Mouse (Mus musculus): ENCODE measurements at regions not wholly inside any gene's neighbourhood (a gene's known extent, or its start where the extent isn't known, plus 50 kb on each side); places are given as distances from the start of the nearest gene placed in this dataset.

DNA sequence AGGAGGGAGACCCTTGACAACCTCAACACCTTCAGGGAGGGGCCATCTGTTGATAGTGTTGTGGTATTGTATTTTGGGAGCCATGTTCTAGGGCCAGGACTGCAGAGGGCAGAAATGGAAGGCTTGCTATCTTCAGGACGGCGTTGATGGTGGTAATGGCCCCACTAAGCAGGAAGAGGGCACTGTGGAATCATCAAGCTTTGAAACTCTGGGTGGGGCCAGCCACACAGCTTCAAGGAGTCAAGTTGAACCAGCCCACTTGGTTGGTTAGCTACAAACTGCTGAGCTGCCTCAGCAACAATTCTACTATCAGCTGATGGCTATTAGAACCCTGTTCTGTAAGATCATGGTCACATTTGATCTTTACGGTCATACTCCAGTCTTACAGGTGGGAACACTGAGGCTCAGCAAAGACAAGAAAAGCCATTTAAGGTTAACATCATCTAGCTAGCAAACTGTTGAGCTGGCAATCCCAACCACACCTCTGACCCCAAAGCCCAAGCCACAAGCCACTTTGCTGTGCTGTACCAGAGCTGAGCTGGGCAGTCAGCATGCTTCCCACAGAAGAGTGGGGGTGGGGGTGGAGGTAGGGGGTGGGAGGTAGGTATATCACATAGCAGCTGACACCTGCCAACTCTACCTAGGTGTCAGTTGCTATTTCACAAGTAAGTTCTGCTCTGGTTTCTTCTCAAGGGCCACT lies 203.9 kb downstream of the Uaca start:
- DNase-seq, result no peak

DNA sequence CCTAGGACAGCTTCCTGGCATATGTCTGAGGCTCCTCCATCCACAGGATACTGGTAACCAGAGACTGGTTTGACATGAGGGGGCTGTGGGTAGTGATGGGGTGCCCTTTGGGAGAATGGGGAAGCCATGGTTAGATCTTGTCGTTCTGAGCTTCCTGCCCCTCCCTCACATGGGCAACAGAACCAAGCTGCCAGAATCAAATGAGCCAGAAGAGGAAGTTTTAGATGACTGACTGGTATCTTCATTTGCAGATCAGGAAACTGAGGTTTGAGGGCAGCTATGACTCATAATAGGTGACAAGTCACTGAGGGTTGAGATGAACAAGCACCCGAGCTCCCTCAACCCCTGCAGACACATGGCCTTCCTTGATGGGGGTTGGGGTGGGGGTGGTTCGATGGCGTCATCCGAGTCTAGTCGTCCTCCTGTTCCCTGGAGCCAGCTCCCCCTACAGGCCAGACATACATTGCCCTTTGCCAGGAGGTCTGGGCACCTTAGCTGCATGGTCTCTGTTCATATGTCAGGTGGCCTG lies 204.7 kb downstream of the Uaca start:
- DNase-seq, result peak; percentile 56

DNA sequence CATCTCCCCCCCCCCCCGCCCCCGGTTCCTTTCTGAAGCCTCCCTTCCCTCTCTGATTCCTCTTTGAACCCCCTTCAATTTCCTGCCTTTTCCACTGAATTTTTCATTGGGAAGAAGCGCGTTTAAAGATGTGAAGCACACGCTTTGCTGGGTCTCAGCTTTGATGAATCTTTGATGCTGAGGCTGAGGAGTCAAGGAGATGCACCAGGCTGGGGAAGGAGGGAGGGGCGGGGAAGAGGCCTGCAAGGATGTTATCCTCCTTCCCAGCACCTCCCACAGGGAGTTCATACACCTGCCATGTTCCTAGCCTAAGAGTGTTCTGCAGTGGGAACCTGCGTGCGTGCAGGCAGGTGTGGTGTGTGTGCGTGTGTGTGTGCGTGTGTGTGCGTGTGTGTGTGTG lies 205.9 kb downstream of the Uaca start:
- no peak for DNase-seq

DNA sequence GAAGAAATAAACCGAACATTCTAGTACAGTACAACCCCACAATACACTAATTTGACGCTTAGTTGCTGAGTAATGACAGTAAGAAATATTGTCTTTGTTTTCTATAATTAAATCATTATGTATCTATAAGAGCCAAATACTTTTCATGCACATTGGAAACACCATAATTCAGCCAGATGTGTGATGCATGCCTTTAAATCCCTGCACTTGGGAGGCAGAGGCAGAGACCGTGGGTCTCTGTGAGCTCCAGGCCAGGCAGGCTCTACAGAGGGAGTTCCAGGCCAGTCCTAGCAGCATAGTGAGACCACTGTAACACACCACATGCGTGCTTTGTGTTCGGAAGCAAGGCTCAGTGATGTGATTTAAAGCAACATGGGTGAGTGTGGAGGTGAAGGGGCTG lies 208.2 kb downstream of the Uaca start:
- no peak for DNase-seq

DNA sequence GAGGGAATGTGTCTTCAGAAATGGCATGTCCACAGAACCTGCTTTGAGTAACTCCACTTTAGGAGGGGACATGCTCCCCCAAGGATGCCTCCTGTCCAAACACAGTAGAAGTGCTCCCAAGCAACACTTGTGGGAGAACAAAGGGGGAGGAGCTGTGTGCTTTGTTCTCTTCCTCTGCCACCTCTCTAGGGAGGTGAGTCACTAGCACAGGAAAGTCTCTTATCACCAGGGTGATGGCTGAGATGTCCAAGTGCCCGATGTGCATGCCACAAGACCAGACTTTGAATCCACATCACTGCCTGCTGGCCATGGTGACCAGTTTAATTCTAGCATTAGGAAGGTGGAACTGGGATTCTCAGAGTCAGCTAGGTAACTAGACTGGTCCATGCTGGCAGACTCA lies 214.1 kb downstream of the Uaca start:
- DNase-seq, result no peak

DNA sequence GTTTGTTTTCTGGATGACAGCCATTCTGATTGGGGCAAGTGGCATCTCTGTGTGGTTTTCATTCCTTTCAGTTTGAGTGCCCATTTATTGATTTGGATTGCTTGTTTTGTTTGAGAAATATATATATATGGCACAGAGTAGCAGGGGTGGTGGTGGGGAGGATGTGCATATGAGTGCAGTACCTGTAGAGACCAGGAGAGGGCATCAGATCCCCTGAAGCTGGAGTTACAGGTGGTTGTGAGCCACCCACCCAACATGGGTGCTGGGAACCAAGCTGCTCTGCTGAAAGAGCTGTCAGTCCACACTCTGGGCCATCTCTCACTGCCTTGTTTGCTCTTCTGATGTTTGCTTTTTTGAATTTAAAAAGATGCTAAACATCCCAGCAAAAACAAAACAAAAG lies 216.7 kb downstream of the Uaca start:
- DNase-seq, result no peak

DNA sequence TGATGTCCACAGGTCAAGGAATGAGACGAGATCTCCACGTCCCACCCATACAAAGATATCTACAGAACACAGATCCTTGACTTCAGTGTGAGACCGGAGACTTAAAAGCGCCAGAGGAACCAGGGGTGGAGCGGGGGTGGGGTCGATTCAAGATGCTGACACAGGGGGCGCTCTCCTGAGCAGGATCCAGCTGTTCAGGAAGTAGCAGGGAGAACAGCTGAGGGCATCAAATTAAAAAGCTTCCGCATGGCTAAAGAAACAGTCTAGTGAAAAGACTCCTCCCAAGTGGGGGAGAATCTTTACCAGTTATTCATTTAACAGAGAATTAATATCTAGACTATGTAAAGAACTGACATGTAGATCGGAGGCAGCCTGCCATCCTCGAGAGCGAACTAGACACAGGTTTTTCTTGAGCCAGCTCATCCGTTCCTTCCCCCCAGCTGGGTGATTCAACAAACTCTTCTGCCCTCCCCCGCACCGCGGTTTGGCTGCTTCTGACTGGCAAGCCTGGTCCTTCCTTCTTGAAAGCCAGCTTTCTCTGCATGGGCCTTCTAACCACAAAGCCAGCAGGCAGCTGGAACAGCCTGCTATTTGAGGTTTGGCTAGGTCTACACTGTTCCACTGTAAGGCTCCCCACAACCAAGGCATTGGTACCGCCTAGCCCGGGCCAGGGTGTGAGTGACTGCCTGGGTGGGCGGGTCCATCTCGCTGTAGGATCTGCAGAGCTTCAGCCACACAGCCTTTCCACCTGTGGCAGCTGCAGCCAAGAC lies 218.6 kb downstream of the Uaca start:
- peak; percentile 59 for DNase-seq

DNA sequence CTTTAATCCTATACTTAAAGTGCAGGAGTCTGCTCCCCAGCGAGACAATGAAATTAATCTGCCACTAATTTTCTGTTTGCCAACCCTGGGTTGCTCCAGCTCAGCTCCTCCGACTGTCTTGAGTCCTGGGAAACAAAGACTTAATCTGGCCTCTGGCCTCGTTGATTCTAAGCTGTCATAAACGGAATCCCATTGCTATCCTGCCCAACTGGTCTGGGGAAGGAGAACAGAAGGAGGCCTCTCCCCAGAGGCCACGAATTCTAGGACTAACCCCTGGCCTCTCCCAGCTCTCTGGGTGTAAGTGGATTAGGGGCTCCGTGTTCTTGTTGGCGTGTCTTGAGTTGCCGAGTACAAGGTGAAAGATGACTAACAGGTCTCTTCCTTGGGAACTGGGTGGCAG lies 219.8 kb downstream of the Uaca start:
- DNase-seq, result no peak

DNA sequence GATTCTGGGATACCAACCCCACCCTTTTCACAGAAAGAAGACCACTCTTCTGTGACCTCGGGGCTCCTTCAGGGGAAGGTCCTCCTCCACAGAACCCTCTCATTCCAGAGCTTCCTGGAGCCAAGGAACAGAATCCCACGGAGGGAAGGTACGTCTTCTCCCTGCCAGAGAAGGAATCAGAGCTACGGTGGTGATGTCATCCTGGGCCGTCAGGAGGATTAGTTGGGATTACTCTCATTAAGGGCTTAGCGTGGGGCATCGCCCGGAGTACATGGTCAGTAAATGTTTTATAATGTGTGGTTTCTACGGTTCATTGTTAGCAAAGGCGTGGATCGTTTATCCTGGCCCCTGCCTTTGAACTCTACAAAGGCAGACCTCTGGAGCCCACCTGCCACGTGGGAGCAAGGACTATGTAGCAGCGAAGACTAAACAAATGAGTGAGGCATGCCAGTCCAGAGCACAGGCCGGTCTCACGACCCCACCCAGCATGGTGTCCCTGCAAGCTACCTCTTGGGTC lies 221.1 kb downstream of the Uaca start:
- no peak for DNase-seq

DNA sequence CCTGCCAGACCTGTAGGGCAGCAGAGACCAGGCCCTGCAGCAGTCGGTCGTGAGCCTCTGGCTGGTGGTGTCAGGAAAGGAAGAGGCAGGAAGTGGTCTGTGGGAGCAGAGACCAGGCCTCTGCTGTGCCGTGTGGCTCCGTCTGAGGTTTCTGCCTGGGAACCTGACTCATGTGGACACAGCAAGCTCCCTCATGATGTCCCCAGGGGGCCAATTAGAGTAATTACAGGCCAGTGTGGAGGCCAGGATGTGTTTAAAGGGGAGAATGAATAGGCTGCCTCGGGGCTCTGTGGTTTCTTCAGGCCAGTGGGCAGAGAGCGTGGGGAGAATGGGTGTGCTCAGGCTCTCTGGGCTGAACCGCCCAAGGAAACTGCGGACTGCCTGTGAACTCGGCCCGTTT lies 222.3 kb downstream of the Uaca start:
- no peak for DNase-seq

DNA sequence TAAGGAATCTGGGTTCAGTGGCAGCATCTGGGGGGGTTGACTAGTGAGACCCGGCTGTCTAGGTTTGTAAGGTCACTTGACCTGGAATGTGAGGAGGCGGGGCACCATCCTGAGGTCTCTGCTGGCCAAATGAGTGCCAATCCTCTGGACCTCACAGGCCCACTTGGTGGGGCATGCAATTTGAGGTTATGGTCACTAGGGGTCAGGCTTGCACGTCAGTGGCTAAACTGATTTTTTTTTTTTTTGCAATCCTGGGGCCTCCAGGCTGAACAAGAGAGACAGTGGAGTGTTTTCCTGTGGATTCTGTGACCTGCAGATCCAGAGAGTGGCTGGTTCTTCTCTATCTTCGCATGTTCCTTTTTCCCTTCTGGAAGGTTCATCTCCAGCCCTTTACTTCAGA lies 225.6 kb downstream of the Uaca start:
- no peak for DNase-seq

DNA sequence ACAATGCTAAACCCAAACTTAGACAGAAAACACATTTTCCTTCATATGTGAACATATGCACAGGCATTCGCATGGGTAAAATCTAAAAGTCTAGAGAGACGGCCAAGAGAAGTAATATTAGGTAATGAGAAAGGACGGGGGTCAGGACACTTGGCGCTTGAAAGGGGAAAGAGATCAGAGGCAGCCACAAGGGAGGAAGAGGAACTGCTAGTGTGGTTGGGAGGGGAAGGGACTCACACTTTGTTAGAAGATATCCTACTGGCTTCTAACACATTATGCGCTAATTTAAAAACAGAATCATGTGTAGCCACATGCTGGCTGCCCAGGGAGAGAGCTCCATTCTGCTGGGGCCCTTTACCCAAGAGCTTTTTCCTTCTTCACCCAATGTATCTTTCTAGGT lies 227.5 kb downstream of the Uaca start:
- no peak for DNase-seq

DNA sequence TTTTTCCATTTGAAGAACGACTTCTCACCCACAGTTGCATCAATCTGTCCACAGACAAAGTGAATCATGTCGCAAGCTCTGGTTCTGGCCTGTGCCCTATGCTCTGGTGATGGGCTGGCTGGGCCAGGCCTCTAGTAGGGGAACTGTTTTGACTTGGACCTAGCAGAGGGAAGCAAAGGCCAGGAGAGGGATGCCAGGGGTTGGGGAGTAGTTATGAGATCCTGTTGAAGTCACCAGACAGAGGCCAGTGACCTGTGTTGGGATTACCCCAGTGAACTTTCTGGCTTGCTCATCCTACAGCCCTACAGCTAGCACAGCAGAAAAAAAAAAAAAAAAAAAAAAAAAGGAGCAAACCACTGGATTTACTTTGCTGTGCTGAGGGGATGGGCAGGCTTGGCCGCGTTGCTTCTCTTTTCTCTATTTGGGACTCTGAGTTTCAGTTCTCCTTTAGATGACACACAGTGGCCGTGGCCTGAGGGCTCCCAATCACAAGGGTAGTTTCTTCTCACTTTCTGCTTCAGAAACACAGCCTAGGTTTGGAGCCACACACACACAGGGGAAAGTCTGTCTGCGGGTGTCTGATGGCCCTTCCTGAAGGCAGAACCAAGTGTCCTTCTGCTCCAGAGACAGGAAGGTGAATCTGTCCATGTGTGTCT lies 228.2 kb downstream of the Uaca start:
- no peak for DNase-seq

DNA sequence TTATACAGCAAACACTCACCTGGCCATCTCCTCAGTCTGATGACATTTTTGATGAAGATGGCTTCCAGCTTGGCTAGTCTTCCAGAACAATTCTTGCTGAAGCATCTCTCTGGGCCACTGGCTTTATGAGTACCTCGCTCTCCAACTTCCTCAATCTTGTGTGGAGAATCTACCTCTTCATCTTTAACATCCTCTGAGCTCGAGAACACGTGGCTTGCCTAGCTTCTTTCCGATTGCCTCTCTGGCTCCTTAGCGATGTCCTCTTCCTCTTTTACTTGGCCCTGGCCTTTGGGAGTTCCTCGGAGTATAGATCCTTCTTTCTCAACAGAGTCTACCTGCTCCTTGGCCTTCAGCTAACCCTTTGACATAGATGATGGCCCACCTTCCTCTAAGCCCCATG lies 231.0 kb downstream of the Uaca start:
- no peak for DNase-seq

DNA sequence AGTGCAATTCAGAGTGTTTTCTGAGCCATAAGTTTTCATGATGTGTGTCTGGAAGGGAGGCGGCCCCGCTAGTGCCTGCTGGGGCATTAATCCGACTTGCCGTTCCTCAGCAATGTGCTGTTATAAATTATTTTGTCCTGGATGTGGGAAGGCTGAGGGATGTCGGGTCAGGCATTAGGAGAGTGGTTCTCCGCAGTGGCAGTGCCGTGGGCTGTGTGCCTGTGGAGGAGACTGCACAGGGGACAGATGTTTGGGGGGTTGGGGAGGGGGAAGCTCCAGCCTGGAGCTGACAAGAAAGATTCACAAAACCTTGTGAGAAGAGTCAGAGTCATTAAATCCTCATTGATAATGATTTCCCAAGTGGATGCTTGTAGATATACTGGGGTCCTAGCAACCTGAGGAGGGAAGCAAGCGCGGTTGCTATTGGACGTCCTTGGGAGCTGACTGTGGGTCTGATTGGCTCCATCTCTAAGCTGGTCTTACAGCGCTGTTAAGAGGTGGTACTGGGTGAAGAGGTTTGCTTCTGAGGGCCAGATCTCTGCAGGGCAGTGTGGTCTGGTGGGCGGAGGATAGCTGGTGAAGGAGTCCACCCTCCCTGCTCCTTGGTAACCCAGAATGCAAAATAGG lies 234.5 kb downstream of the Uaca start:
- DNase-seq, result no peak

DNA sequence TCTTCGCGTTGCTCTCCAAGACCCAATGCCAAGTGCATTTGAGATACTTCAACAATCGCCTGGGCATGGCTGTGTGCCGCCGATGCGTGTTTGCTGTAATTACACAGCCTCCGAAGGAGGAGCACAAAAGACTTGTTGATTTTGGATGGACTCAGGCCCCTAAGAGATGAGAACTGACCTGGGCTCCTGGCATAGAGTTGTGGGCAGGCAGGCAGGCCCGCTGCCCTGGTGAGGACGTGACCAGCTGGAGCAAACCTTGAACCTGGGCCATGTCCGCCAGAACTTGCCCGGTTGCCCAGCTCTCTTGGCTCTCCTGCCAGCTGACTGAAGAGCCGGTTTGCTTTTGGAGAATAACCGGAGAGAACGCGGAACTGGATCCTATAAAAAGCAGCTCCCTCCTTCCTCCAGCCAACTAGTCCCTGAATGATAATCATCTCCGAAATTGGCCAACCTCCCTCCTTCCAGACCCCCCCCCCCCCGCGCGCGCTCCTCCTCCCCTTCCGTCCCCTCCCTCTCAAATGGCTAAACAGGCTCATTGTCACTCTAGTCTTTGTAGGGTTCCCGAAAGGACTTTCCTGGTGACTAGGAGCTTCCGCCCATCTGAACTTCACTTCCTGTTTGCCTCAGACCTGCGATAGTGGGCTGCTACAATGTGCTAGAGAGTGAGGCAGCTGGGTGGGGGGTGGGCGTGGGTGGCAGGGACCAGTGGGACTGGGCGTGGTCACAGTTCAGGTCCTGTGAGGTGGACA lies 237.5 kb downstream of the Uaca start:
- no peak for DNase-seq

DNA sequence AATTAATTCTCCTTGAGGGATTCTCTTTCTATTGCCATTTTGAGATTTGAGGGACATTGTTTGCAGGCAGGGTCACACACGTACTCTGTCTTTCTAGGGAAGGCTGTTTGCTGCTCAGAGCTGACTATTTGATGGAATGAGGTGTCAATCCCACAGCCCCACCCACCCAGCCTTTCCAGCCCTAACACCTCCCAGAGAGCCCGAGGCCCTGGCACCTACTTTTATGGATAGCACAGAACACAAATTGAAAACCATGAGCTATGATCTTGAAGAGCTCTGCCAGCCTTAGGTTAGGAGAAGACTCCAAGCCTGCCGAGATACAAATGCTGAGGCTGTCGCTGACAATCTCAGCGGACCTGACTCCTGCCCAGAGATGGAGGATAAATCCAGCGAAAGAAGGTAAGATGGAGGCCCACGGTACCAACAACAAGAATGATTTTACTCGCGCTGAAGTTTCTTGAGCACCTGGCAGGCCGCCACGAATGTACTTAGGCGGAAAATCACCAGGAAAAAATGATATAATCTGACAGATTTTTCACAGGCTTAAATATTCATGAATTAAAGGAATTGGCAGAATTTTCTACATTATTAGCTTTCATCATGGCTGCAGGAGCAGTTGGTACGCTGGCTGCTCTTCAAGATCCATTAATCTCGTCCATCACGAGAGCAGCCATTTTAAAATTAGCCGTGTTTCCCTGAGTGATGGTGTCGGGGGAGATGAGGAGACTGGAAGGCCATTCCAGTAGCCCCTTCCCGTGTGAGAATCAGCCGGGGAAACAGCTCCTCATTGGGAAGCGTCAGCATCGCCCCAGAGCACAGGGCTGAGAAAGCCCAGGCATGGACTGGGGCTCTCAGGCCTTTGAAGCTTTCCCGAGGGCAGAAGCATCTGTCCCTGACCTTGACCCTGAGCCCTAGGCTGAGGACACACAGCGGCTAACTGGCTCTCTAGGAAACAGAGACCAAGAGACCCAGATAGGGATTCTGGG lies 238.4 kb downstream of the Uaca start:
- no peak for DNase-seq

DNA sequence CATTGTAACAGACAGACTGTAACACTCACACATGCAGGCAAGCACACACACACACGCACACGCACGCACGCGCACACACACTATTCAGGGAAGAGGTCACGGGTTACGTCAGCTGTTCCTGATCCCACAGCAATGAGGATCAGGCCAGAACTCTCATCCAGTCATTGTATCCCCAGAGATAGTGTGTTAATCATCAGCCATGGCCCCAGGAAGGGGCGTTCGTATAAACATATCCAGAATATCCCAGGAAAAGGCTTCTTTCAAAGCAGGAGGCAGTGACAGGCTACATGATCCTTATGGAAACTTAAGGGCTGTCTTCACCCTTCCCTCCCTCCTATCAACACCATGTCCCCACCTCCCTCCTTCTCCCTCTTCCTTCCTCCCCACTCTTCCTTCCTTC lies 239.3 kb downstream of the Uaca start:
- DNase-seq, result no peak

DNA sequence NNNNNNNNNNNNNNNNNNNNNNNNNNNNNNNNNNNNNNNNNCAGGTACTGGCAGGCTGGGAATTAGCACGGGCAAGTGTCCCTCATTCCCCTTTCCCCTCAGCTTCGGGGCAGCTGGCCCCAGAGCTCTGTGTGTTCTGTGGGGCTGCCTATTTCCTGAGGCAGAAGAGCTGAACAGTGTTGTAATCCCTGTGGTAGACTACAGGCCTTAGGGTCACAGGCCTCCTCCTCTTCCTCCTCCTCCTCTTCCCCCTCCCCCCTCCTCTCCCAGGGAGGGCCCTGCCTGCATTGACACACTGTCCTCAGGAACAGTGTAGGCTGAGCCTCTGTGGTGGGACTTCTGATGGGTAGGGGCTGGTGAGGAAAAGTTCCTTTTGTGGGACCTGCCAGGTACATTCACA lies 247.7 kb downstream of the Uaca start:
- no peak for DNase-seq

DNA sequence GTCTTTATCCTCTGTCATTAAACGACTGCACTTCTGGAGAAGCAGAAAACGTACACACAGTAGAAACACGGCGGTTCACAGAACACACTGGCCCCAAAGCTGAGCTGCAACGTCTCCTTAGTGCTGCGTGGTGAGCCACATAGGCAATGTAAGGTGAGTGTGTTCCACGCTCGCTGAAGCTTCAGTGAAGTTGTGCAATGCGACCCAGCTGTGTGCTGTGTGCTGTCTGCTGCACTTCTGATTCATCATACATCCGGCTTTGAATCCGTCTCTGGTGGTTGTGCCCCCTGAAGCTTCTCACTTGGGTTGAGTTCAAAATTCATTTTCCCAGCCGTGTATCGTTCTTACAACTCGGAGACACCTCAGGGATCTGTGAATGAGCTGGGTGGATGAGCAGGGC lies 250.6 kb downstream of the Uaca start:
- DNase-seq, result no peak

DNA sequence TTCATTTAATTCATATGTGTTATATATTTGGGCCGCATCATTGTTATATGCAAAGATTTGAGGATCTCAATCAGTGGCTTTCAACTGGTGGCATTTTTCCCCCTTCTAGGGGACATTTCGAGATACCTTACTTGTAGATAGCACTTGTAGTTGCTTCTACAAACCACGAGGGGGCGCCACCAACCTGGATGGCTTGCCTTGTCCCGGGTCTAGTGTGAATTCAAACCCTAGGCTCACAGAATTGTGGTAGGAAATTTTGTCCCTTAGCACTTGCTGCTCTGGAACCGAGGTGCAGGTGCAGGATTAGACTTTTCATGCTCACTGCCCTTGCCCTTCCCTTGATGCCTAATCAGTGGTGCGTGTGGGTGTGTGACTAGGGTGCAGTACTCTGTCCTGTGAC lies 252.2 kb downstream of the Uaca start:
- peak; percentile 67 for DNase-seq

Measured in liver (tissue).